Mouse (Mus musculus) embryo, embryonic 10 days (tissue): Measurements from ENCODE around the gene Pcyt2.

Source experiments
- DNase-seq: peaks from one replicate; pipeline ENCODE4 v3.0.0-alpha.2; 2015; ENCODE audit warnings: low spot score

Gene Pcyt2

DNA sequence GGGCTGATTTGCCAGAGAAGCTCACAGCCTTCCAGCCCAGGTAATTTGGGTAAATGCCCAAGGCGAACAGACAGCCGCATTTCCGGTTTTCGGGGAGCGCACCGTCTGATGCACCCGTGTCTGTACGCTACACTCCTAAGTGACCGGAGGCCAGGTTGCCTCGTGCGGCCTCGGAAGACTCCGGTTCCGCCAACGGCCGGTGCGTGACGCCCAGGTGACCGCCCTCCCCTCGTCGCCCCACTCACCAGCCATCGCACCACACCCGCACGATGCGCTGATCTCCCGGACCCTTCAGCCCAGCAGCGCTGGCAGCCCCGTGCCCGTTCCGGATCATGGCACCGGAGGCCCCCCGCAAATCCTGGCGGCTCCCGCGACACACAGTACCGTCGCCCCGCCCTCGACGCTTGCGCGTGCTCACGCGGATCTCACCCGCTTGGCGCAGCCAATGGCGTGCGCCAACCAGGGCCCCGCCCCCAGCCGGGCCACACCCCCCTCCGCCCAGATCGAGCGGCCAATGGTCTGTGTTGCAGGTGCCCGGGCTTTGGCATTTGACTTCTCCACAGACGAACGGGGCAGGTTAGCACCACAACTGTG lies at the start of gene Pcyt2:
TSS of gene Pcyt2 (minus strand) at position 418 of the 594 bp plus-strand sequence.
- peak; percentile 94 for DNase-seq

DNA sequence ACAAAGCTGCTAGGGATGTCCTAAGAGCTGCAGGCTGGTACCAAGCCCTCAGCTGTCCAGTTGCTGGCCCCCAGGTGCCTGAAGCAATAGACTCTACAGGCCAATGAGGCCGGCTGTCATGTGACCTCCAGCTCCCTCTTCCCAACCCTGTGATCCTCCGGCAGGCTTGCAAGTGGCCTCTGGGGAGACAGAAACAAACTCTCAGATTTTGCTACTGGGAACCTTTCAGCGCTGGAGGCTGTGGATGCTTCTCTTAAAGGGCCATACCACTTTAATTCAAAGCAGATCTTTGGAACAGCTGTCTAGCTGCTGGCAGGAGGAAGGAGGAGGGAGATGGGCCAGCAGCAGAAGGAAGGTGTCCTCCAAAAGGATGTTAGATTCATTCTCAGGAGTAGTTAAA lies 48.9 kb upstream of the Pcyt2 start:
- DNase-seq: peak; percentile 42

DNA sequence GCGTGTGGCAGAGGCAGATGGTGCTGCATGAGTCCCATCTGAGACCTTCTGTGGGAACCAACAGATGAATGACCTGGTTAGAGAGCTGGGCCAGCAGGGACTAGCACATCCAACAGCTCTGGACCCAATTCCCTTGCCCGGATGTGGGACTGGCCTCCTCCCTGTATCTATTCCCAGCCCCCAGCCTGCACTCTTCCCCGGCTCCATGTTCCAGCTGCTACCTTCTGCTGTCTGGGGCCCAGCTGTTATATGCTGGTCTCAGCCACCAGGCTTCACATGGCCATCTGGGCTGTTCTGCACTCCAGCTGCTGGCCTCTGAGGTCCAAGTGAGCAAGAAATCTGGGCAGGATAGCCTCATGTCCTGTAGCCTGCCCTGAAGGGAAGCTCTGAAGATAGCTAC lies 47.7 kb upstream of the Pcyt2 start:
- no peak for DNase-seq

DNA sequence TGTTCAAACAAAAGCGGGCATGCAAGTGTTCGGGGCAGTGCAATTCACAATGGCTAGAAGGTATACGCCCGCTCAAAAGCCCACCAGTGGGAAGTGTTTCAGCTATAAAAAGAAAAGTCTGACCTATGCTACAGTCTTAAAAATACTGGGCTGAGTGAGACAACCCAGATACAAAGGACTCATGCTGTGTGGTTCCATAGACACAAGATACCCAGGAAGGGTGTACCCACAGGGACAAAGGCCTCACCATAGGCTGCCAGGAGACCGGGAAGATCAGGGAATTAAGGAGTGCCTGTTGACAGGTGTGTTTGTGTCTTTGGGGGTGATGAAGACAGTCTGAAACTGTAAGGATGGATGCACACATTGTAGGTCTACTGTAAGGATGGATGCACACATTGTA lies 46.0 kb upstream of the Pcyt2 start:
- no peak for DNase-seq

DNA sequence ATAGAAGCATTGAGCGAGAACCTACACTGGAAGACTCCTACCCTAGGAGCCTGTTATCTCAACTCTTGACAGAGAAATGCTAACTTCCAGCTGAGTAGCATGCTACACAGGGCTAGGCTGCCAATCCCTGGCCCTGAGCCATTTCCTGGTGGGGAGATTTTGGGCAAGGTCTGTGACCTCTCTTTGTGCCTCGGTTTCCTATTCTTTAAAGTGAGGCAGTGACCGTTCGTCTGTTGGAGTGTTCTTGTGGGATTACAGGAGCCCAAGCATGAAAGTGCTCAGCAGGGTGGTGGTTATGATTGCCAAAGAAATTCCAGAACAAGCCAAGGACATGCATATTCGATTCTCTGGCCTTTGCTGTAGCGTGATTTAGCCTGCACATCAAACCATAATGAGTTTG lies 45.0 kb upstream of the Pcyt2 start:
- no peak for DNase-seq

DNA sequence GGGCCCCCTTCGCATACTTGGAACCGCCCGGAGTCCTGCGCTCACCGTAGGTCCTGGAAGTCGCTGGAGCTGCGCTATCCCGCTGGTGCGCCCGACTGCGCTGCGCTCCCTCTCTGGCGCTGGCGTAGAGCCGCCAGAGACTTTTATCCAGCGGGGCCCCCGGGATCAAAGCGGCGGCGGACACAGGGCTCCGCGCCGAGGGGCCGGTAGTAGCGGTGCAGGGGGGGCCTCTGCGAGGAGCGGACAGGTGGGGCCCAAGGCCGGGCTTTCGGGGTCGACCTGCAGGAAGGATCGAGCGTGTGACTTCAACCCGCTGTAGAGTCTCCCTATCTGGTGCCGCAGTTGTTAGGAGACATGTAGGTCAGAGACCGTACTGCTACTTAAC lies 43.3 kb upstream of the Pcyt2 start, which contains the start of gene Notum:
TSS of gene Notum (minus strand) at position 100 of the 385 bp plus-strand sequence.
- DNase-seq: no peak

DNA sequence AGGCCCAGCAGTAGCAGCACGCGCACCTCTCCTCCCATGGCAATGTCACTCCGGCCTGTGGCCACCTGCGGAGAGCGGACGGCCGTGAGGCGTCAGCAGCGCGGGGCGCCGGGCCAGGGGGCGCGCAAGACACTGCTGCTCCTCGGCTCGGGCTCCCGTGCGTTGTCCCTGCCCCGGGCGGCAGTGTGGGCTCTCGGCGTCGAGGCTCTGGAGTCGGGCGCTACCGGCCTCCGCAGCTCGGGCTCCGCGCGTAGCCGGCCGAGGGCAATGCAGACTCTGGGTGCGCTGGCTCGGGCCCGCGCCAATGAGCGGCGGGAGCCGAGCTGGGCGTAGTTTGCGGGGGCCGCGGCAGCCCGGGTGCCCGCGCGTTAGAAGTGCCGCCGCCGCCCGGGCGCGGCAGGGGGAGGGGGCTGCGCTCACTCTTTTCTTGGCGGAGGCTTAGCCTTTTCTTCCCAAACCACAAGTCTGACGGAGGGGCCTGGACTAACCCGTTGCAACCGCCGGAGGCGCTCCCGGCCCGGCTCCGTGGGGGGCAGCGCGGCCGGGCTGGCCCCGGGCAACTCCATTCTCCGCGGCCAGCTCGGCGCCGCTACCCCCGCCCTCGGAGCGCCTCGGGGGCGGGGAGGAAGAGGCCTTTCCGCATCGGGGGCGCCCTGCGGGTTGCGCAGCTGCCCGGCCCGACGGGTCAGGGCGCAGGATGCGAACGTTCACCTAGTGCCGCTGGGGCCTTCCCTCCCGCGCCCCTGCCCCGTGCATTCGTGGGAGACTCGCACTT lies 42.8 kb upstream of the Pcyt2 start:
- DNase-seq: peak; percentile 48

DNA sequence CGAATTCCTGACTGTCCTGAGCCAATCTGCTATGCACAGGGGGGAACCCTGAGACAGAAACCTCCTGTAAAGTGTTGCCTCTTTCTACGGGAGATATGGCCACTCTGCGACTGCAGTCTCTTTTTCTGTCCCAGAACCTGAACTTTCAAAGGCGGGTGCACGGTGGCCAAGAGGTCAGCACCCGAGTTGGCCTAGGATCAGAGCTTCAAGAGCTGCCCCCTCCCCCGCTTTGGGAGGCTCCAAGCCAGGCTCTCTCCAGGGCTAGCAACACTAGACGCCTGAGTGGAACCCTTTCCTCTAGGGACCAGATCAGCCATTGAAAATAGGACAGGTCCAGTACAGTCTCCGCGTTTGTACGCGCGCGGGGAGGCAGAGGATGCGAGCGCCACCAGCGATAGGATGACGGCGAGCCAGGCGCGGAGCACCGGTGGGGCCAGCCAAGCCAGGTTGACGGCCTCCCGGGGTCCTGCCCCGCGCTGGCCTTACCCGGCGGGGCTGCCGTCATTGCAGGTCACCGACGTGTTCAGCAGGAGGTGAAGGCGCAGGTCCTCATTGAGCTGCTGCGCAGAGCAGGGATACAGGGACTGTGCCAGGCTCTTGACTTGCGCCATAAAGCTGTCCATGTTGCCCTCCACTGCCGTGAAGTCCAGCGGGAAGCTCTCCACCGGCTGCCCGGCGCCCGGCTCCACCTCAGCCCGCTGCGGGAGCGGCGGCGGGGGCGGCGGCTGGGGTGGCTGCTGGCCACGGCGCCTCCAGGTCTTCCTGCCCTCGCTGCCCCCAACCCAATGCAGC lies 42.0 kb upstream of the Pcyt2 start:
- no peak for DNase-seq

DNA sequence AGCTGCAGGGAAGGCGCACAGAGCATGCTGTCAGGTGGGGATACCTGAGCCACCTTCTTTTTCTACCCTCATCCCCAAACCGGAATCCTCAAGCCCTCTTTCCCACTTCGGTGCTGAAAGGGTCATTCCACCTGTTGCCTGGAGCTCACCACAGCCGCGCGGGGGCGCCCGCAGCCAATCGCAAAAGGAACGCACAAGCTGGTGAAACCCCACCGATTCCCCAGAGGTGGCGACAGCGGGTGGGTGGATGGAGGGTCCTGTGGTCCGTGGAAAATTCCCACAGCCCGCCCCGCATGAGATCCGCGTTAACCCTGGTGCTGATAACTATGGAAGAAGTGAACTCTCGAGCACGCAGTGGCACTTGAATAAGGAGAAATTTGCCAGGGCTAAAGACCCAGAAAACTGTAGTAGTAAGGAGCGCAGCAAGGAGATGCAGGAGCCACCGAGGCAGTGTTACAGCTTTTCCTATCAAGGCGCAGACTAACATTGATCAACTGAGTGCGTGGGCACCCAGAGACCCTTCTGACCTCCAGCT lies 41.2 kb upstream of the Pcyt2 start:
- peak; percentile 85 for DNase-seq

DNA sequence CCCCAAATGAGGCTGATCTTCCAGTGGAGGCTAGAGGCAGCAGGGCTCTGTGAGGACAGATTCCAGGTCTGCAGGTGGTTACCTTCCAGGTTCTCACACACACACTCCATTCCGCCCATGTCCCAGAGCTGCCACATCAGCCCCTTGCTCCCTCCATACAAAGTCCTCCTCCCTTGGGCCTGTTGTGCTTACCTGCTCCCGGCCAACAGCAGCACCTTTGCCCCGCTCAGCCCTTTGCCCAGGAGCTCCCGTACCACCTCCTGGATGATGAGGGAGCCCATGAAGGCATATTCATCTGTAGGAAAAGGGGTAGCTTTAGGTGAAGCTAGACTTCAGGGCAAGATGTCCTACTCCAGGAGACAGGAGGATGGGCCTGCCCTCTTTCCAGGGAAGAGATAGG lies 39.6 kb upstream of the Pcyt2 start:
- no peak for DNase-seq

DNA sequence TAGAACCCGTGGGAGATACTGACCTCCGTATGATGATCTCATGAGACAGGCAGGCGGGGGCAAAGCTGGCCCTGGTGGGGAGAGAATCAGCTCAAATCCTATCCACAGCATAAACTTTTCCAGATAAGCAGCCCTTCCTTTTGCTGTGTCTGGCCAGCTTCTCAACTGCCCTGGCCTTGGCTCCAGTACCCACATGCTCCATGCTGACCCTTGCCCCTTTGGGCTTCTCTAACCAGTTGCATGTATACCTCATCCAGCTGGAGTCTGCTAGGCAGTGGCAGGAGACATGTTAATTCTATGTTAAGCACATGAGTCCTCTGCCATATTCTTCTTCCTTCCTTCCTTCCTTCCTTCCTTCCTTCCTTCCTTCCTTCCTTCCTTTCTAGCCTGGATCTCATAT lies 37.0 kb upstream of the Pcyt2 start:
- no peak for DNase-seq

DNA sequence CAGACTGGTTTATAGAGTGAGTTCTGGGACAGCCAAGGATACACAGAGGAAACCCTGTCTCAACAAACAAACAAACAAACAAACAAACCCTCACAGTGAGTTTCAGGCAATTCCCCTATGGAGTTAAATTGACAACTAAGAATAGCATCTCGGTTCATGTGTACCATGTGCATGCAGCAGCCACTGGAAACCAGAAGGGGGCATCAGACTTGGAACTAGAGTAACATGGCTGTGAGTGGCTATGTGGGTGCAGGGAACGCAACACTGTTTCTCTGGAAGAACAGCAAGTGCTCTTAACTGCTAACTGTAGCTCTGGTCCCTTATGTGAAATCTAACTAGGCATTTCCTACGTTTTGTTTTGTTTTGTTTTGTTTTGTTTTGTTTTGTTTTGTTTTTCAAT lies 34.1 kb upstream of the Pcyt2 start:
- peak; percentile 35 for DNase-seq

DNA sequence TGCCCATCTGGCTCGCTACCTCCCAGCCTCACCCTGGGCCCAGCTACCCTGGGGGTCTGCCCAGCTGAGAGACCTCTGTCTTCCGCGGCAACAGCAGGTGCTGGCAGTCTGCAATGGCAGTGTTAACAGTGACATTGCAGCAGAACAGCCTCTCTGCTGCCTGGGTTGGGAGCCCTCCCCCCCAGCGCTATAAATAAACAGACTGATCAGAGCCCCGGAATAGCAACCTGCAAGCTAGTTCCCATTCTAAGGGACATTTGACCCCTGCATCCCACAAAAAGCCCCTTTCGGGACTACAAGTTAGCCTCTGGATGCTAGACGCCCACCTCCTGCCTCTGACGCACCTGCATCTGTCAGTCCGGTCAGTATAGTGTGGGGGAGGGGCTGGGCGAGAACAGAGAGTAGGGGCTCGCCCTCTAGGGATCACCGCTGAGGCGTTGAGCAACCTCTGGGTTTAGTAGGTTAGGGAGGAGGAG lies 30.3 kb upstream of the Pcyt2 start, which contains the start of gene Myadml2:
TSS of gene Myadml2 (minus strand) at position 158 of the 476 bp plus-strand sequence.
- peak; percentile 57 for DNase-seq

DNA sequence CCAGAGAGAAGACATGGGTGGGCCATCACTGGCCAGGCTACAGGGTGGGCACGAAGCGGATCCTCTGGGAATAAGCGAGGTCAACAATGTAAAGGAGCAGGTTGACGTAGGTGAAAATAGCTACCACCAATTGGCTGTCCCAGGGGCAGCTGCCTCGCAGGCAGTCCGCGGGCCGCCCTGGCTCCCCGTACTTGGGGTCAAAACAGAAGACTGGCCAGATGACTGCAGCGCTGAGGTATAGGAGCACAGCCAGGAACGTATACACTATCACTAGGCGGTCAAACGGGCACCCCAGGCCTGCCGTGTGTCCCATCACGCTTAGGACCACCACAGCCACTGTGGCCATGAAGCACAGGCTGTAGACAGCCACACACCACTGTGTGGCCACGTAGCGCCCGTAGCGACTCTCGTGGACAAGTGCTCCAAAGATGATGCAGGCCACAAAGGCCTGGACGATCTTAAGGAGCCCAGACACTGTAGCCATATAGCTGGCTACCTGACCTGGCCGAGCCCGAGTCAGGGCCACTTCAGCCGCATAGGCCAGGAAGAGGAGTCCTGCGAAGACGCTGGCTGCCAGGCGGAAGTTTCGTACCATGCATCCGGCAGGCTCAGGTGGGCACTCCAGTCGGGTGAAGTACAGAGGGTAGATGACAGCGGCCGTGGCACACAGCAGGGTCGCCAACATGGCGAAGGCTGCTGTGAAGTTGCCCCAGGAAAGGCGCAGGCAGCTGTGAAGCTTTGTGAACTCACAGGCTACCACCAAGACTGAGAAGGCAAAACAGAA lies 29.5 kb upstream of the Pcyt2 start:
- DNase-seq: no peak

DNA sequence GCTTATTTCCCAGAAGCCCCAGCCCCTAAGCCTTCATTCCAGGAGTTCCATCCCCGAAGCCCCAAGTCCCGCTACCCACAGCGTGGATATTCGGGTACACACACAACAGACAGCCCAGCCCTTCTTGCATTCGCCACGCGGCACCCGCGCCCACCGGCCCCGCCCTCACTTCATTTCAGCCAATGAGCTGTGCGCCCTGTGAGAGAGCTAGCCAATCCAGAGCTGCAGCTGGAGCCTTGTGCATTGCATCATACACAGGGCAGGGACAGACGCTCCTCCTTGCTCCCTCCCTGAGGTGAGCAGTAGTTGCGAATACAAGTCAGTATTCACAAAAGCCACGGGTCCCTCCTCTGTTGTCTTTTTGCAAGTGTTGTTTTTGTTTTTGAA lies 25.9 kb upstream of the Pcyt2 start, which contains the start of gene Pycr1:
TSS of gene Pycr1 (minus strand) at position 169 of the 387 bp plus-strand sequence.
- peak; percentile 97 for DNase-seq

DNA sequence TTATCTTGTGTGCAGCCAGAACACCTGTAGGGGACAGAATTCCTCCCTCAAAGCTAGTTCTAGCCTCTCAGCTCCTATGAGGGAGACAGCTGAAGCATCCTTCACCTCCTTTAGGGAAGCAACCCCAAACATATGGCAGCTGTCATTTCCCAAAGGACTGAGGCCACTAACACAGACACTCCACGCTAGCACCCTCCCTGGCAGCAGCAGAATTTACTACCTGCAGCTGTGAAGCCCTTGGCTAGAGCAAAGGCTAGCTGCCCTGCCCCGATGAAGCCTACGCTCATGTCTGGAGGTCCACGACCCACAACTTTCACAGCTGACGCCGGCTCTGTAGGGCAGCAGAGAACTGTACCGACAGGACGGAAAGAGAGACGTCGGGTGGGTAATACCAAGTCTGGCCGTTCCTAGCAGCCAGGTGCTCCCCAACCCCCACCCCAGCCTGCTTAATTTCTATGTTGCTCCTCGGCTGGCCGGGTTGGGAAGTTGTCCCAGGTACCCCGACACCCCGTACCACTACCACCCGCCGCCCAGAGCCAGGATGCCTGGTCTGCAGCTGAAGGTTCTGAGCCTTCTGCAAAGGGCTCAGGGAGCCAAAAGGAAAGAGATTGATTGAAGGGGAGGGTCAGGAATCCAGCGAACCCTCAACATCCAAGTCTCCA lies 25.3 kb upstream of the Pcyt2 start:
- DNase-seq: no peak

DNA sequence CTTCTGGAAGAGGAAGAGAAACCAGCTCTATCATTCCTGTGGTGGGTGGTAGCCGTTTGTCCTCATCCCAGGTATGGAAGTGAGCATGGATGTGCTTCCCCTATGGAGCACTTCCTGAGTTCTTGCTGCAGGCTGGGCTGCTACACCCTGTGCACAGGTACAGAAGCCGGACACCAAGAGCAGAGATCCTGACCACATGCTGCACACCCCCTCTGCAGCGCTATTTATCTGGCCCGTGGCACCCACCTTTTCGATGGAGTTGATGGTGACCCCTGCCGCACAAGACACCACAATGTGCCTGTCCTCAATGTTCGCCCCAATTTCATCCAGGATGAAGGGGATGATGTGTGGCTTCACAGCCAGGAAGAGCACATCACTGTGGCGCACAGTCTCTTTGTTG lies 24.1 kb upstream of the Pcyt2 start:
- no peak for DNase-seq

DNA sequence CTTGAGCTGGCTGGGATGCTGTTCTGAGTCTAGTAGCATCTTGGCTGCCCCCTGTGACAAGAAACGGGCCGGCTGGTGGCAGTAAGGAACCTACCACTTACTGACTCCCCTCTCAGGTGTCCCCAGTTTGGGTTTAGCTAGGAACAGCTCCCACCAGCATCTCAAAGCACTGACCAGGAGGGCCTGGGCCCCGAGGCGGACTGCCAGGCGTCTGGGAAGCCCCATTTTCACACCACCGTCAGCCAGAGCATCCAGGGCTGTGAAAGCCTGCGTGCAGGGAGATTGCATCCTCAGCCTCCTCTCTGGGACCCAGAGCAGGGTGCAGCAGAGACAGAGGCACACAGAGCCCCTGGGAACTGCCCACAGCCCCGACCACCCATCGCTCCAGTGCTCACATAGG lies 23.5 kb upstream of the Pcyt2 start:
- DNase-seq: no peak

DNA sequence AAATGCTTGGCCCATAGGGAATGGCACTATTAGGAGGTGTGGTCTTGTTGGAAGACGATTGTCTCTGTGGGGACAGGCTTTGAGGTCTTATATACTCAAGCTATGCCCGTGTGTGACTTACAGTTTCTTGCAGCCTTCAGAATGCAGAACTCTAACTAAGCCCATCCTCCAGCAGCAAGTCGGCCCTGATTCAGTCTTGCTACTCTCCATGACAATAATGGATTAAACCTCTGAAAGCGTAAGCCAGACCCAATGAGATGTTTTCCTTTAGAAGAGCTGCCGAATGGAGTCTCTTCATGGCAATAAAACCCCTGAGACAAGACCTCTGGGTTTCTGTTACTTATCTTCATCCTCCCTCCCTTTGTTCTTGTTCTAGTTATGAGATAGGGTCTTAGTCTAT lies 17.1 kb upstream of the Pcyt2 start:
- DNase-seq: no peak

DNA sequence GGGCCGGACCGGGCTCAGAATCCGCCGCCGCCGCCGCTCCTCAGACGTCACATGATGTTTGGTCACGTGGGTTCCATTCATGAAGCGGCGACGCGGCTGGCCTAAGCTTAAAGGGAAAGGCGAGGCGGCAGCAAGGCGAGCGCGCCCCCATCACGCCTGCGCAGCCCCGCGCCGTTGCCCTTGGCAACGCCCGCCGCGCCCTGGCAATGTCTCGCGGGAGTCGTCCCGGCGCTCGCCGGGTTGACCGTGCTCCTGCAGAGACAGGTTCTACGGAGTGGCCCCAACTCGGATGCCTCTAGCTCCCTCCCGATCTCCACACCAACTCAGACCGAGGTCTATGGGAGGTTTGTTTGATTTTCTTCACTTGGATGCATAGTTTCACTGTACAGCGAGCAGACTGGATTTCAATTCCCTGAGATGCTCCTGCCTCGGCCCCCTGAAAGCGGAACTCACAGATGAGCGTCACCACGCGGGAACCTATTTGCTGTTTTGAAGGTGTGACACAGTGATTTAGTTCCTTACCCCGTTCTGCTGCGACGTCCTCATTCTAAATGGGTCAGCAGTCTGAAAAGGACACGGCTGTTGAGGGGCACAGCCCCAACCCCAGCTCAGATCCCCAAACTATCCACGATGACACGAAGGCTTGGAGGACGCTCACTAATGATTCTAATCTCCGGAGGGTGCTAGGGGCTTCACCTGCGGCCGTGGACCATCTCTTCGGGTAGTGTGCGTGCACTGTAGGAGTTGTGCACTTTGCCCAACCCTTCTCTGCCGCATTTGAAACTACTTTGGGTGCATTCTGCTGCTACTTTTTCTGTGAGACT lies 16.0 kb upstream of the Pcyt2 start, which contains the start of gene Mafg:
TSS of gene Mafg (minus strand) at position 81 of the 824 bp plus-strand sequence.
- DNase-seq: peak; percentile 99
